Mouse (Mus musculus) MEL (cell line): ENCODE data around the gene Prm3. TPM values are rescaled to one million over a fixed set of nuclear protein-coding genes. Genes with fewer than 3 reads are reported as not detected.

Experiments used
- DNase-seq: peaks from one replicate; pipeline ENCODE4 v3.0.0; 2011; ENCODE audit warnings: low read depth, low spot score
- H3K27ac ChIP-seq: 2 replicates; pipeline ENCODE4 v1.5.1; 2012; ENCODE audit warnings: low read depth, mild to moderate bottlenecking, control low read depth, low read length, moderate library complexity; ENCODE audit not compliant: control insufficient read depth
- H3K27me3 ChIP-seq, 2 experiments: fragments of 150-350 bp in 1 of 2; sonication (generic) in 1 of 2; 2 replicates each; pipeline ENCODE4 v1.6.1; 2012; ENCODE audit warnings: low read length in 2 of 2, mild to moderate bottlenecking in 2 of 2, improper control_type of control experiment in 1 of 2, moderate library complexity in 1 of 2; ENCODE audit not compliant: insufficient read depth in 2 of 2, control insufficient read depth in 1 of 2
- H3K36me3 ChIP-seq, 2 experiments: 2 replicates each; pipeline ENCODE4 v1.6.1; 2012 to 2014; ENCODE audit warnings: low read length in 2 of 2, improper control_type of control experiment in 1 of 2, inconsistent platforms in 1 of 2, mild to moderate bottlenecking in 1 of 2; ENCODE audit not compliant: insufficient read depth in 2 of 2, control insufficient read depth in 1 of 2
- H3K4me1 ChIP-seq, 2 experiments: fragments of 150-350 bp in 1 of 2; sonication (generic) in 1 of 2; 2 replicates each; pipeline ENCODE4 v1.6.1; 2012; ENCODE audit warnings: low read length in 2 of 2, improper control_type of control experiment in 1 of 2, mild to moderate bottlenecking in 1 of 2; ENCODE audit not compliant: insufficient read depth in 2 of 2, control insufficient read depth in 1 of 2
- H3K4me3 ChIP-seq, 2 experiments: fragments of 150-350 bp in 1 of 2; sonication (generic) in 1 of 2; 2 replicates each; pipeline ENCODE4 v1.5.1; 2012; ENCODE audit warnings: low read depth in 2 of 2, low read length in 2 of 2, mild to moderate bottlenecking in 2 of 2, moderate library complexity in 2 of 2, control low read depth in 1 of 2, improper control_type of control experiment in 1 of 2; ENCODE audit not compliant: control insufficient read depth in 1 of 2, insufficient read depth in 1 of 2
- H3K79me2 ChIP-seq: 2 replicates; pipeline ENCODE4 v1.6.1; 2012; ENCODE audit warnings: mild to moderate bottlenecking, low read length, moderate library complexity; ENCODE audit not compliant: control insufficient read depth, poor library complexity, insufficient read depth
- H3K9ac ChIP-seq: 2 replicates; pipeline ENCODE4 v1.6.1; 2012; ENCODE audit warnings: low read depth, mild to moderate bottlenecking, control low read depth, low read length, moderate library complexity; ENCODE audit not compliant: control insufficient read depth, poor library complexity, severe bottlenecking
- H3K9me3 ChIP-seq: fragments of 150-350 bp; sonication (generic); replicated peaks from 2 replicates; pipeline ENCODE4 v1.6.1; 2012; ENCODE audit warnings: mild to moderate bottlenecking, low read length, improper control_type of control experiment, moderate library complexity; ENCODE audit not compliant: insufficient read depth
- CTCF ChIP-seq, 3 experiments: IDR thresholded peaks in 2 of 3; conservative IDR thresholded peaks in 1 of 3; 2 replicates each; pipeline ENCODE4 v1.5.1; 2011 to 2012; ENCODE audit warnings: low read length in 3 of 3, low read depth in 2 of 3, mild to moderate bottlenecking in 2 of 3, improper control_type of control experiment in 1 of 3, inconsistent platforms in 1 of 3, mixed read lengths in 1 of 3, moderate library complexity in 1 of 3; ENCODE audit not compliant: control insufficient read depth in 1 of 3, insufficient read depth in 1 of 3, poor library complexity in 1 of 3, severe bottlenecking in 1 of 3
- E2F4 ChIP-seq: IDR thresholded peaks from 2 replicates; pipeline ENCODE4 v1.6.1; 2011; ENCODE audit warnings: low read depth, low read length, improper control_type of control experiment, borderline replicate concordance
- EP300 ChIP-seq, 2 experiments: IDR thresholded peaks; 2 replicates each; pipeline ENCODE4 v1.6.1; 2011; ENCODE audit warnings: improper control_type of control experiment in 2 of 2, low read length in 2 of 2, low read depth in 1 of 2, mild to moderate bottlenecking in 1 of 2
- JUND ChIP-seq: IDR thresholded peaks from 2 replicates; pipeline ENCODE4 v1.6.1; 2011; ENCODE audit warnings: low read depth, mild to moderate bottlenecking, improper control_type of control experiment, low read length
- KAT2A ChIP-seq: conservative IDR thresholded peaks from 2 replicates; pipeline ENCODE4 v1.6.1; 2012; ENCODE audit warnings: low read depth, low read length, improper control_type of control experiment, inconsistent platforms
- MXI1 ChIP-seq: IDR thresholded peaks from 2 replicates; pipeline ENCODE4 v1.6.1; 2011; ENCODE audit warnings: mild to moderate bottlenecking, low read depth, low read length, improper control_type of control experiment
- MYB ChIP-seq: IDR thresholded peaks from 2 replicates; pipeline ENCODE4 v1.6.1; 2011; ENCODE audit warnings: mild to moderate bottlenecking, low read depth, low read length, improper control_type of control experiment
- NELFE ChIP-seq: IDR thresholded peaks from 2 replicates; pipeline ENCODE4 v1.6.1; 2011; ENCODE audit warnings: low read depth, low read length, improper control_type of control experiment
- POLR2AphosphoS5 ChIP-seq: IDR thresholded peaks from 2 replicates; pipeline ENCODE4 v1.6.1; 2012; ENCODE audit warnings: low read depth, borderline replicate concordance, mild to moderate bottlenecking, inconsistent platforms, low read length, moderate library complexity, mixed read lengths
- RAD21 ChIP-seq: IDR thresholded peaks from 2 replicates; pipeline ENCODE4 v1.6.1; 2011; ENCODE audit warnings: mild to moderate bottlenecking, low read depth, low read length, improper control_type of control experiment
- SMC3 ChIP-seq: IDR thresholded peaks from 2 replicates; pipeline ENCODE4 v1.6.1; 2011; ENCODE audit warnings: low read depth, low read length, improper control_type of control experiment
- UBTF ChIP-seq: IDR thresholded peaks from 2 replicates; pipeline ENCODE4 v1.6.1; 2012; ENCODE audit warnings: low read depth, mild to moderate bottlenecking, inconsistent platforms, low read length, improper control_type of control experiment, moderate library complexity, borderline replicate concordance; ENCODE audit not compliant: insufficient read depth
- ZKSCAN1 ChIP-seq: IDR thresholded peaks from 2 replicates; pipeline ENCODE4 v1.6.1; 2012; ENCODE audit warnings: low read depth, mild to moderate bottlenecking, inconsistent platforms, low read length, improper control_type of control experiment, moderate library complexity
- polyA plus RNA-seq, 2 experiments: library from polyadenylated mRNA; stranded (reverse) in 1 of 2; unstranded in 1 of 2; fragments of >175 nt in 1 of 2; fragments of >200 nt in 1 of 2; gene quantifications; 2 replicates each; pipeline versions ENCODE4 v1.2.1 to v1.2.4; 2012; ENCODE audit warnings: low replicate concordance in 2 of 2, low read depth in 1 of 2; ENCODE audit not compliant: insufficient read length in 2 of 2, insufficient read depth in 1 of 2, missing spikeins in 1 of 2
- total RNA-seq: library from RNA; depleted of rRNA; stranded (reverse); fragments of 300-350 nt; gene quantifications from 2 replicates; pipeline ENCODE4 v1.2.3, GENCODE M21; 2012; rRNA removed

The Prm3 gene
- total RNA-seq (not detected in 2 replicates), polyA plus RNA-seq (not detected)

GRCm38 (mm10) chr16:10790702-10791101, at the start of gene Prm3:
TSS of gene Prm3 (minus strand) at chr16:10790914.
- H3K9ac ChIP-seq, result no peak within 1 kb of the TSS
- TF ChIP-seq E2F4, result no peak
- H3K27ac ChIP-seq, result no peak within 1 kb of the TSS
- H3K27me3 ChIP-seq, result no peaks in the 10 kb centered on the region
- H3K4me3 ChIP-seq, result no peak within 1 kb of the TSS
- H3K4me1 ChIP-seq, result peaks cover 0 to 3% of the 10 kb centered on the region in 2 experiments; a peak in 1 of 4 replicates
- no peaks in the 10 kb centered on the region for H3K9me3 ChIP-seq
- no peak for DNase-seq
- no peaks in the 10 kb centered on the region for H3K36me3 ChIP-seq
- no peaks in the 10 kb centered on the region for H3K79me2 ChIP-seq

- no peak for TF ChIP-seq CTCF (IDR thresholded peaks at IDR 0.05 in 2 of 3, conservative IDR thresholded peaks at IDR 0.05 in 1 of 3; ENCODE audit: control insufficient read depth in 1 of 3, insufficient read depth in 1 of 3, low read depth in 2 of 3, low read length in 3 of 3, poor library complexity in 1 of 3, severe bottlenecking in 1 of 3)
- TF ChIP-seq POLR2AphosphoS5, result no peak
- no peak for TF ChIP-seq RAD21
- TF ChIP-seq MYB, result no peak
- TF ChIP-seq ZKSCAN1, result no peak
- Histone ChIP-seq H3K27me3 (no peaks in the 10 kb centered on the region), H3K4me1 (peaks cover 0 to 19% of the 10 kb centered on the region in 2 experiments; a peak in 2 of 4 replicates), H3K4me3 (no peak overlapping the region), H3K9me3 (no peaks in the 10 kb centered on the region), H3K36me3 (peaks cover 0 to 6% of the 10 kb centered on the region in 2 experiments; a peak in 1 of 4 replicates), H3K27ac (no peak overlapping the region), H3K9ac (no peak overlapping the region), H3K79me2 (no peaks in the 10 kb centered on the region; the same call in 1 of the 2 replicates)
- no peak for DNase-seq
These were observed 49.3 kb upstream of the Prm3 start for GRCm38 (mm10) chr16:10840018-10840417.

GRCm38 (mm10) chr16:10838487-10839245, 48.0 kb upstream of the Prm3 start:
- peaks cover 0 to 5% of the 10 kb centered on the region in 2 experiments; a peak in 2 of 4 replicates for H3K36me3 ChIP-seq
- H3K27me3 ChIP-seq, result no peaks in the 10 kb centered on the region
- H3K4me3 ChIP-seq, result no peak overlapping the region
- H3K9ac ChIP-seq, result no peak overlapping the region
- H3K4me1 ChIP-seq, result peaks cover 0 to 13% of the 10 kb centered on the region in 2 experiments; a peak in 2 of 4 replicates
- TF ChIP-seq UBTF (no peak), JUND (no peak), POLR2AphosphoS5 (no peak), MXI1 (no peak), SMC3 (no peak), KAT2A (no peak), EP300 (IDR thresholded peaks at IDR 0.05; ENCODE audit: low read depth in 1 of 2, low read length in 2 of 2) (no peak), NELFE (no peak)
- TF ChIP-seq, all 39 proteins: peak for 0
- Histone ChIP-seq H3K79me2 (no peaks in the 10 kb centered on the region; the same call in 1 of the 2 replicates), H3K27ac (no peak overlapping the region), H3K9me3 (no peaks in the 10 kb centered on the region)
- DNase-seq, result peak; percentile 42
